Mouse (Mus musculus) embryo, embryonic 10 days (tissue): ENCODE measurements around the gene Ugt1a10.
"Not testable (repeated sequence)": the region's sequence is repeated elsewhere in the genome, so short reads cannot be mapped to it uniquely, and the experiment has no call there.

ENCODE experiments used
- DNase-seq: peaks from one replicate; pipeline ENCODE4 v3.0.0-alpha.2; 2015; ENCODE audit warnings: low spot score

The Ugt1a10 gene

GRCm38 (mm10) chr1:88094941-88095492 lies 39.8 kb downstream of the Ugt1a10 start, which contains the start of gene Ugt1a7c:
Gene Ugt1a7c, plus strand, starts transcription at chr1:88095062.
- peak; percentile 32 for DNase-seq

- not testable (repeated sequence) for DNase-seq
These were observed 43.4 kb downstream of the Ugt1a10 start for GRCm38 (mm10) chr1:88098546-88098945.

DNA sequence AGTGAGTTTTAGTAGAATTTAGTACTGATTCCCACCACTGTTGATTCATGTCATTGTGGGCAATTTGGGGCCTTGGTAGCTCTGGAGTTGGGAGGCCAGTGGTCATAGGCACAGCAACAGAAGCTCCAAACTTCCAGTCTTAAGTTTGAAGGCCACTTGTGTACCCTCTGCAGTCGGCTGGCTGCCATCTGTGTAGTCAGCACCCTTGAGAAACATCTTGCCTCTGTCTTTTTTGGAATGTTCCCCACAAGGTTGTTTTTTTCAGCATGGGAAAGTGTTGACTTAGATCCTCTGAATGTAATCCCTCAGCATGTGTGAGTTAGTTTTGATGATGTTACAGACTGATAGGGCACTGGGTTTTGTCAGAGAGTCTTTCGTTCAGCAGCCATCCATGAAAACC lies 44.5 kb downstream of the Ugt1a10 start:
- not testable (repeated sequence) for DNase-seq

GRCm38 (mm10) chr1:88103019-88103418 lies 47.8 kb downstream of the Ugt1a10 start, which contains the start of gene Ugt1a6b:
Gene Ugt1a6b, plus strand, starts transcription at chr1:88103252.
- not testable (repeated sequence) for DNase-seq

DNA sequence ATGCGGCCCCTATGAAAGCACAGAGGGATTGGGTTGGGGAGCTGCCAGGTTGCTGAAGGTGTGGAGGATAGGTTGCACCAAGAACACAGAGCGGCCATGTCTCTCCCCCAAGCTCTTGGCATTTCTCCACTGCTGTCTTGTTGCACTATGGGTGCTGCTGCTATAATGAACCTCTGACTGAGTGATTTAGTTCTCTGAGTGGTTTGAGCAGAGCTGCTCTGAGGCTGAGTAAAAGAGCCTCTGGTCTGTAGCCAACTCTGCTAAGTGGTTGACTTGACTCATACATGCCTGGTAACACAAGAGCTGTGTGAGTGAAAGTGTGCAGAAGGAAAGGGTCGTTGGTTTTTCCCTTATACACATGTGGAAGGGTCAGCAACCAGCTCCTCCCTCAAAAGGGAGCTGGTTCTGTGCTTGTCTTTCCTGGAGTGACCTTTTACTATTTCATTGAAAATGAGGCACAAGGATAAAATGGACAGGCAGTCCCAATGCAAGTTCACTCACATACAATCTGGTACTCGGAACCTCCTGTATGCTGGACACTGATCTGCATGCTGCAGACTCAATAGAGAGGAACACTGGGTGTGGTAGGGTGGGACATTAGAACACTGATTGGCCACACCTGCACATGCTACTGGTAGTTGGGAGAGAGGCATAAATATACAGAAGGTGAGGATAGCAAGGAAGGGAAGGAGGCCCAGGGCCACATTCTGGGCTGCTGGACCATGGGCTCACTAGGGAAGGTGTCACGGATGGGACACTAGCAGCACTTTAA lies 48.7 kb downstream of the Ugt1a10 start:
- DNase-seq, result not testable (repeated sequence)

DNA sequence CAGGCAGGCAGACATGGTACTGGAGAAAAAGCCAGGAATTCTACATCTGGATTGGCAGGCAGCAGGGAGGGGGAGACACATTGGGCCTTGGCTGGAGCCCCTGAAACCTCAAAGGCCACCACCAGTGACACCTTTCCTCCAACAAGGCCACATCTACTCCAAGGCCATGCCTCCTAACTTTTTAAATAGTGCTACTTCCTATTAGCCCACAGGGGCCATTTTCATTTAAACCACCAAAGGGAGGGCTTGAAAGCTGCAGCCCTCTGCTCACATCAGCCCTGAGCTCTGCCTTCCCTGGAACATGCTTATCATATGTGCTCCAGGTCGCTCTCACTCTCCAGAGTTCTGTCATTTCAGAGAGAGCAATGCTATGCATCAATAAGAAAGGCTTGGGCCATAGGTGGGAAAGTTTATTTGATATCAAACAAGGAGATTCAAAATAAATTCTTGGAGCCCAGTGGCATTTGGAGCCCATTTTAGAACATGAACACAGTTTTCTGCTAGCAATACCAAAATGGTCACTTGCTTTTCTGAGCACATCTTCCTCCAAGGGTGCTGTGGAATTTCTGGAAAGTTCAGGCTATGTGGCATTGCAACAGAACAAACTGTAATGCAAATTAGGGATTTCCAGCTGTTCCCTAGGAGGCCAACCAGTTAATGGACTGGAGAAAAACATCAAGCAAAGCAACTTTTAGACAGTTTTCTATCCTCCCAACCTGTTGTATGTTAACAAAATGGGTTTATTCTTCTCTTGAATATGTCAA lies 49.7 kb downstream of the Ugt1a10 start:
- no peak for DNase-seq

GRCm38 (mm10) chr1:88105656-88106055 lies 50.5 kb downstream of the Ugt1a10 start:
- DNase-seq, result no peak

- not testable (repeated sequence) for DNase-seq
These were observed 53.9 kb downstream of the Ugt1a10 start for GRCm38 (mm10) chr1:88109027-88109557.

- DNase-seq, result not testable (repeated sequence)
These were observed 54.4 kb downstream of the Ugt1a10 start for GRCm38 (mm10) chr1:88109604-88110003.

DNA sequence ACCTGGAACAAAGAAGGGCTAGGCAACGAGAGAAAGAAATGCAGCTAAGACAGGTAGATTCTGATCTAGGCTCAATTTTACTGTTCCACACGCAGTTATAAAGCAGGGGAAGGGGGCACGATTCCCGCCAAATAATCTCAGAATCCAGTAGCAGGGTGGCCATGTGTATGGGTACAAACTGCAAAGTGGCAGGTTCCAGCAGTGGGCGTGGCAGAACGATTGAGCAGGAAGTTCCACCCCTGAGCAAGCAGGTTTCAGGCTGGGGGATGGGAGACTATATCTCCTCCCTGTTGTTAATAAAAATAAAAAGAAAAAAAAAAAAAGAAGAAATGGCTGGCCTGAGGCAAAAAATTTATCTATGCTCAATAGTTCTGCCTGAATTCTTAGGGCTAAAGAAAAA lies 57.6 kb downstream of the Ugt1a10 start:
- not testable (repeated sequence) for DNase-seq

GRCm38 (mm10) chr1:88120550-88120949 lies 65.4 kb downstream of the Ugt1a10 start:
- DNase-seq, result not testable (repeated sequence)

DNA sequence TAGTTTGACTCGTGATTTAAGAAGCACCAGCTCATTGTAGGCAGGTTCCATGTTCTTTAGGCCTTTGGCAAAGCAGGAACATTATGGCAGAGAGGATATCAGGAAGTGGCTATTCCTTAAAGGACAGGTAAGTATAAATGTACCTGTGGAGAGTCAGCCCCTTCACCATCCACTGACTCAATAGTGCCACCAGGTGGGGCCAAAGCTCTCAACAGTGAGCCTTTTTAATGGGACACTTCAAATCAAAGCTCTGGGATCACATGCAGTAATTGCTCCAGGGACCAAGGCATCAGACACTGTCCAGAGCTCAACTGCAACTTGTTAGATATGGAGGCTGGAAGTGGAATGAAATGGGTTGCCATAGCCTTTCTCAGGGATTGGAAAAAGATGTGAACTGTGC lies 66.3 kb downstream of the Ugt1a10 start:
- peak; percentile 14 for DNase-seq

DNA sequence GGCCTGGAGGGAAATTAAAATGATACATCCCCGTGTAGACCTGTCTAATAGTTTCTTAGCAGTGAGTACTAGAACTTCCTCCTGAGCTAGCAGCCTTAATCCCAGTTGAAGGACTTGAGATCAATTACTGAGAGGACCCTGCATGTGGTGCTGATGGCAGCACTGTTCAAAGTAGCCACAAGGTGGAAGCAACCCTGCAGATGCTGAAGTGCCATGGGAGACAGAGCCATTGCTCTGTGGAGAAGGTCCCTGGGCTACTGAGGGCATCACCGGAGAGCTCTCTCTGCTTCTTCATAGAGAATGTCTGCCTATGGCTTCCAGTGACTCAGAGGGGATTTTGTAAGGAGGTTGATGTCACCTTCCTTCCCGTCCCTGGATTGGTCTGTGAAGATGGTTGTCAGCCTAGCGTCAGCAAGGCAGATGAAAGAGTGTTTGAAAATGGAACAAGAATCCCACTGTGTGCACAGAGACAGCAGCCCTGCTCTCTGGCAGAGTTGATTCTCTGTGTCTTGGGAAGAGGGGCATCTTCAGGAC lies 70.7 kb downstream of the Ugt1a10 start:
- not testable (repeated sequence) for DNase-seq

DNA sequence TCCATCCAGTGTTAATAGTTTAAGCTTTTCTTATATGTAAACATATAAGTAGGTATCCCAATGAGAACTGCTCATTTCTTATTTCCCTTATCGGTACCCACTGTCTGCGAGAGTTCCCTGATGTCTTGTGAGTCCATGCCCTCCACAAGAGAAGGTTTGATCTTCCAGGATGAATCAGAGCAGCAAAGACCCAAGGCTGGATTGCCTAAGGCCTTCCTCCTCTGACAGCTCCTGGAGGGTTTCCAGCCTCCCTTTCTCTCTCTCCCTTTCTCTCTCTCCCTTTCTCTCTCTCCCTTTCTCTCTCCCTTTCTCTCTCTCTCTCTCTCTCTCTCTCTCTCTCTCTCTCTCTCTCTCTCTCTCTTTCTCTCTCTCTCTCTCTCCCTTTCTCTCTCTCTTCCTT lies 73.9 kb downstream of the Ugt1a10 start:
- DNase-seq, result not testable (repeated sequence)

DNA sequence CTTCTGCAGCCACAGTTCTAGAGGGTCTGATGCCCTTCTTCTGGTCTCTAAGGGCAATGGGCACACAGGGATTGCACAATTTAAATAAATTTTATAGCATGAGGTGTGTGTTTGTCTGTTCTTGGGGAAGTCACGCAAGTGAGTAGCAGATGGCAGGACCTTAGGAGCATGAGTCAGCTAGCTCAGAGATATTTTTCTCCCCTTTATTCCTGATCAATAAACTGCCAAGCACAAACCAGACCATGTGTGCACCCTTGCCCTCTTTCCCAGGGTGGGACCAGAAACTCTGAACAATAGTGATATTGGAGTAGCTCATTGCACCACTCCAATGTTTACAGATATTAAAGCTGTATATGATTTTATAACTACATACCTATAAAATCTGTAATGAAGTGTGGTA lies 75.0 kb downstream of the Ugt1a10 start:
- DNase-seq, result not testable (repeated sequence)

DNA sequence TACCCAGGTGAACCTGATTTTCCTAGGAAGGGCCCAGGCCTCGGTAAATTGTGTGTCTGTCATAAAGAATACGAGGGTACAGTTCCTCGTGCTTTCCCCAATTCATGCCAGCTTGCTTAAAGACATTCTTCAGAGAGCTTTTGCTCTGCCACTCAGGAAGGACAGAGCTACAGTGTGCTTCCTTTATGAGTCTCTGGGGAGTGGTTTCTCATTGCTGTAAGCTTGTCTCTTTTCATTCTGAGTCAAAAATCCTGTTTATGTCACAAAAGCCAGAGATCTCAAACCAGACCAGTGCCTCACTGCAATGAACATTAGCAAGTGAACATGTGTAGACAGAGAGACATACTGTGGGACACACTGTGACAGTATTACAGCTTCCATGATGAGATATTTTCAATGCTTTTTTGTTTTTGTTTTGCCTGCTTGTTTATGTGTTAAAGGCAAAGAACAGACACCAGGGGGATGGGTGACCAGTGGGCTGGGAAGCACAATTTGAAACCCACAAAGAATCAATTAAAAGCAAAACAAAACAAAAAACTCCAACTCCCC lies 78.8 kb downstream of the Ugt1a10 start:
- DNase-seq, result no peak

- not testable (repeated sequence) for DNase-seq
These were observed 79.3 kb downstream of the Ugt1a10 start, which contains the start of gene Ugt1a6a for GRCm38 (mm10) chr1:88134457-88135011. Gene Ugt1a6a, plus strand, starts transcription at chr1:88134809.

GRCm38 (mm10) chr1:88135229-88135904 lies 80.2 kb downstream of the Ugt1a10 start:
- DNase-seq, result not testable (repeated sequence)

DNA sequence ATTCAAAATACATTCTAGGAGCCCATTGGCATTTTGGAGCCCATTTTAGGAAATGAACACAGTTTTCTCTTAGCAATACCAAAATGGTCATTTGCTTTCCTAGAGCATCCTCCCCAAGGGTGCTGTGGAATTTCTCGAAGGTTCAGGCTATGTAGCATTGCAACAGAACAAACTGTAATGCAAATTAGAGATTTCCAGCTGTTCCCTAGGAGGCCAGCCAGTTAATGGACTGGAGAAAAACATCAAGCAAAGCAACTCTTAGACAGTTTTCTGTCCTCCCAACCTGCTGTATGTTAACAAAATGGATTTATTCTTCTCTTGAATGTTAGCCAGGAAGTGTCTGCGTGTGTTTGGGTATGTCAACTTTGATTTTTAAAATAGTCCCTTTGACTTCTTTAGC lies 81.5 kb downstream of the Ugt1a10 start:
- no peak for DNase-seq

DNA sequence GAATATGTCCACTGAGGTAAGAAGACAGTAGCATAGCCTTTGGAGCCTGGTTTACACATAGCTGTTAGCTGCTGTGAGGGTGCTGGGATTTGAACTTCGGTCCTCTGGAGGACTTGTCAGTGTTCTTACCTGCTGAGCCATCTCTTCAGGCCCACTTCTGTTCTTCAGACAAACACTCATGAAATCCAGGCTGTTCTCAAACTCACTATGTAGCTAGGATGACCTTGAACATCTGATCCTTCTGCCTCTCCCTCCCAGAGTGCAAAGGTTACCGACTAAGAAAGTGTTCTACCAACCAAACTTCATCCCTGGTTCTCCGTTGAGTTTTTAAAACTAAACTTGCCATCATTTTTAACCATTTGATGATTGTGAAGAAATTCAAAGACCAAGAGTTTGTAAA lies 82.1 kb downstream of the Ugt1a10 start:
- no peak for DNase-seq

DNA sequence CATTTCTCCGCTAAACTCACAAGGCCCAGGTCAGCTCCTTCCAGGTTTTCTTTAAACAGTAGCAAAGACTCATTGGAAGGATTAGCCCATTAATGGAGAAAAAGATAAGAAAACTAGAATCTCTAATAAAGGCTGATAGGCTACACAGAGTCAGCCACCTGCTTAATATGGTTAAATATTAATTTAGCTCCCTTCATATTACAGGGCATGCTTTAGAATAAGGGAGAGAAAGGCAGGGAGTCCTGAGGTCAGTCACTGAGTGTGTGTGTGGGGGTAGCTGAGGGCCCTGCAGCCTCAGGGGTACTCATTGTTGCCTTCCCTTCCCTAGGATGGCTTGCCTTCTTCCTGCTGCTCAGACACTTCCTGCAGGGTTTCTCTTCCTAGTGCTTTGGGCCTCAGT lies 83.0 kb downstream of the Ugt1a10 start:
- no peak for DNase-seq
